Mouse (Mus musculus) heart, embryonic 13.5 days (tissue): ENCODE measurements around the gene Pglyrp1. TPM values are rescaled to one million over a fixed set of nuclear protein-coding genes. Genes with fewer than 3 reads are reported as not detected.

Experiments
- ATAC-seq: fragments of 200-750 bp; cut with Nextera tagmentation; 2 replicates; pipeline ENCODE4 v1.8.0; 2017; ENCODE audit warnings: moderate TSS enrichment; ENCODE audit not compliant: insufficient number of reproducible peaks, low FRiP score, low TSS enrichment; ENCODE audit errors: extremely low read depth
- H3K27ac ChIP-seq: fragments of 300-500 bp; sonication (generic); replicated peaks from 2 replicates; pipeline ENCODE4 v1.5.1; 2015; ENCODE audit warnings: moderate library complexity, mild to moderate bottlenecking, inconsistent platforms
- H3K27me3 ChIP-seq: fragments of 300-500 bp; sonication (generic); replicated peaks from 2 replicates; pipeline ENCODE4 v1.6.1; 2015; ENCODE audit warnings: mild to moderate bottlenecking, inconsistent platforms
- H3K36me3 ChIP-seq: fragments of 300-500 bp; sonication (generic); 2 replicates; pipeline ENCODE4 v1.6.1; 2015; ENCODE audit warnings: mild to moderate bottlenecking, inconsistent platforms
- H3K4me1 ChIP-seq: fragments of 300-500 bp; sonication (generic); 2 replicates; pipeline ENCODE4 v1.6.1; 2015; ENCODE audit warnings: inconsistent platforms
- H3K4me2 ChIP-seq: fragments of 300-500 bp; sonication (generic); 2 replicates; pipeline ENCODE4 v1.6.1; 2015; ENCODE audit warnings: inconsistent platforms, mild to moderate bottlenecking, moderate library complexity
- H3K4me3 ChIP-seq: fragments of 300-500 bp; sonication (generic); 2 replicates; pipeline ENCODE4 v1.5.1; 2015; ENCODE audit warnings: moderate library complexity, mild to moderate bottlenecking, inconsistent platforms
- H3K9ac ChIP-seq: fragments of 300-500 bp; sonication (generic); 2 replicates; pipeline ENCODE4 v1.6.1; 2015; ENCODE audit warnings: inconsistent platforms, mild to moderate bottlenecking, moderate library complexity
- H3K9me3 ChIP-seq: fragments of 300-500 bp; sonication (generic); 2 replicates; pipeline ENCODE4 v1.6.1; 2016; ENCODE audit warnings: inconsistent platforms
- WGBS: fragments of 180-500 bp; shearing (Covaris S2); methylation state at CpG from one replicate; pipeline ENCODE4 v1.1.7; 2015; ENCODE audit warnings: mixed read lengths; 5-methylcytosine and 5-hydroxymethylcytosine counted together
- polyA plus RNA-seq: library from polyadenylated mRNA; unstranded; fragments of >200 nt; fragmentation: Nextera tagmentation; extraction: Ambion mirVana; gene quantifications from 2 replicates; pipeline ENCODE4 v1.2.1, GENCODE M21; 2015

The Pglyrp1 gene
- polyA plus RNA-seq, 1 experiment from 2014 or later: 1.2 TPM

GRCm38 (mm10) chr7:18916254-18916653 lies 45.1 kb downstream of the Pglyrp1 start:
- no peak for ATAC-seq
- H3K27ac ChIP-seq: no peak overlapping the region

GRCm38 (mm10) chr7:18917931-18918330 lies 46.8 kb downstream of the Pglyrp1 start:
- no peak for ATAC-seq
- Histone ChIP-seq H3K27ac (no peak overlapping the region), H3K4me2 (no peak overlapping the region)

More at GRCm38 (mm10) chr7:18916254-18916653, 45.1 kb downstream of the Pglyrp1 start:
- no peak overlapping the region for H3K9ac ChIP-seq
- H3K9me3 ChIP-seq: no peaks in the 10 kb centered on the region
- 62% methylated on average over 4 of the region's 4 CpGs for WGBS
- H3K27me3 ChIP-seq: peaks cover 18% of the 10 kb centered on the region; the same call in 1 of the 2 replicates
- no peak overlapping the region for H3K4me2 ChIP-seq
- peaks cover 5% of the 10 kb centered on the region; the same call in 1 of the 2 replicates for H3K4me1 ChIP-seq
- no peak overlapping the region for H3K4me3 ChIP-seq
- H3K36me3 ChIP-seq: no peaks in the 10 kb centered on the region

GRCm38 (mm10) chr7:18921069-18921468 lies 49.9 kb downstream of the Pglyrp1 start:
- no peak overlapping the region for H3K4me3 ChIP-seq
- ATAC-seq: no peak
- H3K9me3 ChIP-seq: no peaks in the 10 kb centered on the region
- no peak overlapping the region for H3K27ac ChIP-seq
- peaks cover 16% of the 10 kb centered on the region for H3K4me1 ChIP-seq
- H3K9ac ChIP-seq: no peak overlapping the region
- peaks cover 60% of the 10 kb centered on the region for H3K27me3 ChIP-seq
- WGBS: under 1% methylated on average over 12 of the region's 12 CpGs
- no peaks in the 10 kb centered on the region for H3K36me3 ChIP-seq
- peak overlapping the region; percentile 13; the same call in 1 of the 2 replicates for H3K4me2 ChIP-seq

More at GRCm38 (mm10) chr7:18917931-18918330, 46.8 kb downstream of the Pglyrp1 start:
- Histone ChIP-seq H3K27me3 (peaks cover 32% of the 10 kb centered on the region), H3K9ac (no peak overlapping the region), H3K9me3 (no peaks in the 10 kb centered on the region), H3K4me1 (0 out of 2 replicates have a peak, but pooled peaks cover 7% of the 10 kb centered on the region), H3K4me3 (no peak overlapping the region), H3K36me3 (no peaks in the 10 kb centered on the region)
- WGBS: 47% methylated on average over 3 of the region's 3 CpGs

GRCm38 (mm10) chr7:18922807-18923206 lies 51.7 kb downstream of the Pglyrp1 start:
- no peak for ATAC-seq
- Histone ChIP-seq H3K9ac (no peak overlapping the region), H3K27ac (no peak overlapping the region), H3K36me3 (no peaks in the 10 kb centered on the region), H3K4me1 (peaks cover 19% of the 10 kb centered on the region), H3K27me3 (peaks cover 78% of the 10 kb centered on the region), H3K9me3 (no peaks in the 10 kb centered on the region), H3K4me3 (no peak overlapping the region), H3K4me2 (no peak overlapping the region)
- 48% methylated on average over 5 of the region's 5 CpGs for WGBS

- no peak overlapping the region for H3K27ac ChIP-seq
- peaks cover 82% of the 10 kb centered on the region for H3K27me3 ChIP-seq
- no peaks in the 10 kb centered on the region for H3K9me3 ChIP-seq
- 69% methylated on average over 11 of the region's 11 CpGs for WGBS
- H3K4me2 ChIP-seq: no peak overlapping the region
- no peak overlapping the region for H3K9ac ChIP-seq
- no peak for ATAC-seq
- H3K4me3 ChIP-seq: no peak overlapping the region
- H3K4me1 ChIP-seq: peaks cover 19% of the 10 kb centered on the region
- no peaks in the 10 kb centered on the region for H3K36me3 ChIP-seq
Measured at GRCm38 (mm10) chr7:18923267-18923666, 52.1 kb downstream of the Pglyrp1 start.

- H3K4me1 ChIP-seq: peaks cover 19% of the 10 kb centered on the region
- no peak overlapping the region for H3K4me3 ChIP-seq
- peaks cover 83% of the 10 kb centered on the region for H3K27me3 ChIP-seq
- H3K36me3 ChIP-seq: no peaks in the 10 kb centered on the region
- H3K9ac ChIP-seq: no peak overlapping the region
- no peaks in the 10 kb centered on the region for H3K9me3 ChIP-seq
- no peak for ATAC-seq
- WGBS: 33% methylated on average over 4 of the region's 4 CpGs
- no peak overlapping the region for H3K4me2 ChIP-seq
- H3K27ac ChIP-seq: no peak overlapping the region
Measured at GRCm38 (mm10) chr7:18923711-18924191, 52.6 kb downstream of the Pglyrp1 start.

- Histone ChIP-seq H3K27ac (no peak overlapping the region), H3K4me3 (no peak overlapping the region), H3K4me1 (peaks cover 19% of the 10 kb centered on the region), H3K9ac (no peak overlapping the region), H3K27me3 (peaks cover 84% of the 10 kb centered on the region), H3K9me3 (no peaks in the 10 kb centered on the region), H3K4me2 (no peak overlapping the region), H3K36me3 (no peaks in the 10 kb centered on the region)
- 8% methylated on average over 8 of the region's 8 CpGs for WGBS
- no peak for ATAC-seq
Measured at GRCm38 (mm10) chr7:18924321-18924720, 53.2 kb downstream of the Pglyrp1 start.

GRCm38 (mm10) chr7:18925162-18925938 lies 54.2 kb downstream of the Pglyrp1 start, which contains the start of gene Nova2:
TSS of gene Nova2 (plus strand) at chr7:18925888.
- H3K4me3 ChIP-seq: peak within 1 kb of the TSS; percentile 66
- H3K4me2 ChIP-seq: peak within 1 kb of the TSS; percentile 91
- ATAC-seq: peak; percentile 71; the same call in 1 of the 2 replicates
- no peaks in the 10 kb centered on the region for H3K36me3 ChIP-seq
- WGBS: under 1% methylated on average over 28 of the region's 45 CpGs
- peak within 1 kb of the TSS; percentile 45 for H3K27ac ChIP-seq
- peaks cover 19% of the 10 kb centered on the region for H3K4me1 ChIP-seq
- peaks cover 87% of the 10 kb centered on the region for H3K27me3 ChIP-seq
- H3K9ac ChIP-seq: peak within 1 kb of the TSS; percentile 85
- H3K9me3 ChIP-seq: no peaks in the 10 kb centered on the region

- Histone ChIP-seq H3K27ac (peak overlapping the region; percentile 45), H3K4me2 (peak overlapping the region; percentile 91), H3K27me3 (peaks cover 78% of the 10 kb centered on the region), H3K9me3 (no peaks in the 10 kb centered on the region), H3K4me3 (peak overlapping the region; percentile 66), H3K36me3 (no peaks in the 10 kb centered on the region), H3K9ac (peak overlapping the region; percentile 85), H3K4me1 (peaks cover 14% of the 10 kb centered on the region)
- WGBS: 4% methylated on average over 39 of the region's 42 CpGs
- ATAC-seq: peak; percentile 18; the same call in 1 of the 2 replicates
Measured at GRCm38 (mm10) chr7:18926041-18926790, 55.1 kb downstream of the Pglyrp1 start.

GRCm38 (mm10) chr7:18926911-18927310 lies 55.8 kb downstream of the Pglyrp1 start:
- H3K27ac ChIP-seq: peak overlapping the region; percentile 33
- ATAC-seq: no peak
- H3K27me3 ChIP-seq: peaks cover 74% of the 10 kb centered on the region
- H3K4me3 ChIP-seq: peak overlapping the region; percentile 66
- H3K4me2 ChIP-seq: peak overlapping the region; percentile 91
- WGBS: 45% methylated on average over 6 of the region's 6 CpGs
- H3K4me1 ChIP-seq: peaks cover 12% of the 10 kb centered on the region
- H3K9ac ChIP-seq: 0 out of 2 replicates have a peak overlapping the region, but pooled peaks have one; percentile 85
- H3K9me3 ChIP-seq: no peaks in the 10 kb centered on the region
- H3K36me3 ChIP-seq: no peaks in the 10 kb centered on the region

GRCm38 (mm10) chr7:18927759-18928158 lies 56.6 kb downstream of the Pglyrp1 start:
- peaks cover 66% of the 10 kb centered on the region for H3K27me3 ChIP-seq
- peak overlapping the region; percentile 91 for H3K4me2 ChIP-seq

More at GRCm38 (mm10) chr7:18927759-18928158, 56.6 kb downstream of the Pglyrp1 start:
- H3K27ac ChIP-seq: peak overlapping the region; percentile 33
- no peaks in the 10 kb centered on the region for H3K36me3 ChIP-seq
- peaks cover 12% of the 10 kb centered on the region for H3K4me1 ChIP-seq
- H3K9ac ChIP-seq: no peak overlapping the region
- peak overlapping the region; percentile 66 for H3K4me3 ChIP-seq
- WGBS: 28% methylated on average over 3 of the region's 3 CpGs
- ATAC-seq: no peak
- no peaks in the 10 kb centered on the region for H3K9me3 ChIP-seq
